Mouse (Mus musculus) adipose tissue, adult 10 weeks (tissue): Measurements from ENCODE around the gene Mapk1. TPM values are rescaled to one million over a fixed set of nuclear protein-coding genes. Genes with fewer than 3 reads are reported as not detected.

ENCODE experiments used
- polyA plus RNA-seq: library from polyadenylated mRNA; stranded (reverse); fragments of 350-450 nt; fragmentation: Illumina TruSeq; extraction: RNeasy Lipid Tissue Mini Kit (QIAGEN cat#74804); gene quantifications from one replicate; pipeline ENCODE4 v1.2.3, GENCODE M21; 2014; ENCODE audit warnings: low read depth, low replicate concordance

The Mapk1 gene
- polyA plus RNA-seq, result 101 TPM

DNA sequence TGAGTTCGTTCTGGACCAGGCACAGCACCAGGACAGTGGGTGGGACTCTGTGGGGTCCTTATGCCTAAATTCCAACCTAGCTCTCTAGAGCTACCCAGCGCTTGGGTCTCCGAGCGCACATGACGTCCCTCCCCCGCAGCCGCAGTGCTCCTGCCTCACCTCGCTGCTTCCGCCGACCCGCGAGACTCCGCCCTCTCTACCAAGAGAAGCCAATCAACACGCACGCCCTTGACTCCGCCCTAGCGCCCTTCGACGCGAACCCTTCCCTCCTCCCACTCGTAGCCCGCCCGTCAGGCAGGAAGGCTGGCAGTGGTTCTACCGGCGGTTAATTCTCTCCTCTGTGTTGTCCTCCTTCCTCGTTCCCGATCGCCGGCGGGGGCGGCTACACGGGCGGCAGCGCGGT is at the start of gene Mapk1:
TSS of gene Mapk1 (plus strand) at position 252 of the 403 bp plus-strand sequence.

DNA sequence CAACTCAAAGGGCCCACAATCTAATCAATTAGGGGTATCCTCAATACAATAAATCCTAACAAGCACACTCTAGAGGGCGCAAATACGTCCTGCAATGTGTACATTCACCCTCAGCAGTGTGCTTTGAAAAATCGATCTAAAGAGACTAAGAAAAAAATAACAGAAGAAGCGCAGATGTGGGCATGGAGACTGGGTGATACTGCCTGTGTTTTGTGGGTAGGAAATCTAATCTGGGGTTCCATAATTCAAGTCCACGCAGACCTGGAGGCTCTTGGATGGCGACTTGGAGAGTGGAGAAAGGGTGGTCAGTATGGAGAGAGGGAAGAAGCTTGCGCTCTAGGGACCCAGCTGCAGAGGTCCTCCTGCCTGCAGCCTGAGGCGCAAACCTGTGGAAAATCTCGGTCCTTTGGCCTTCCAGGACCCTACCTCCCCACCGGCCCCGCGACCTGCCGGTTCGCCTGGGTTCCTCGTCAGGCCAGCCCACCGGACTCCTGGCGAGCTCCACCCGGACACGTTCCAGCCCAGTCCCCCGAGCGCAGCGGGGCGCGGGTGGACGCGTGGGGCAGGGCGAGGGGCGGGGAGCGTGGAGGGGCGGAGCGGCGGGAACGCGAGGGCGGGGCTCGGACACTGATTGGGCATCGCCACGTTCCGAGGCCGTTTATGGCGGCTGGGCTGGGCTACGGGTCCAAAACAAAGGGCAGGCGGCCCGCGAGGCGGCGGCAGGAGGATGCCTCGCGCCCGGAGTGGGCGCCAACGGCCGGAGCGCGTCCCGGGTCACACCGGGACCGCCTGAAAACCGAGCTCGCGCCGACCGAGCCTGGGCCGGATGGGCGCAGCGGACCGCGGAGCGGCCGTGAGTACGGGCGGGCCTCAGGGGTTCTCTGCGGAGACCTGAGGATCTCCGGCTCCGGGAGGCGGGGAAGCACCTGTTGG is 86.6 kb downstream of the Mapk1 start, which contains the start of gene Ypel1:
TSS of gene Ypel1 (plus strand) at position 186 of the 933 bp plus-strand sequence.

Other genes starting within 250 kb of the Mapk1 start
- 9.3 TPM for gene Spag6l, start 153.9 kb upstream of the Mapk1 start, polyA plus RNA-seq
- not detected for gene Igll1, start 119.4 kb upstream of the Mapk1 start, polyA plus RNA-seq
- gene Top3b, start 112.6 kb upstream of the Mapk1 start, polyA plus RNA-seq, result 52.4 TPM
- 0.84 TPM for gene Vpreb1, start 112.5 kb upstream of the Mapk1 start, polyA plus RNA-seq
- gene Ppm1f, start 86.9 kb upstream of the Mapk1 start, polyA plus RNA-seq, result 15.3 TPM
- gene Ypel1, start 86.3 kb downstream of the Mapk1 start, polyA plus RNA-seq, result 9.1 TPM
- 61.7 TPM for gene Ppil2, start 127.9 kb downstream of the Mapk1 start, polyA plus RNA-seq
- 33.2 TPM for gene 2610318N02Rik, start 141.8 kb downstream of the Mapk1 start, polyA plus RNA-seq
- 116 TPM for gene Sdf2l1, start 149.0 kb downstream of the Mapk1 start, polyA plus RNA-seq
- 3.0 TPM for gene Ydjc, start 161.2 kb downstream of the Mapk1 start, polyA plus RNA-seq
- gene Ccdc116, start 163.8 kb downstream of the Mapk1 start, polyA plus RNA-seq, result 3.8 TPM
- gene Ube2l3, start 219.3 kb downstream of the Mapk1 start, polyA plus RNA-seq, result 118 TPM
- 4.1 TPM for gene Rimbp3, start 225.2 kb downstream of the Mapk1 start, polyA plus RNA-seq